Mouse (Mus musculus): Measurements from ENCODE around the gene Tmcc3. TPM values are rescaled to one million over a fixed set of nuclear protein-coding genes. Genes with fewer than 3 reads are reported as not detected.

Gene Tmcc3
- polyA plus RNA-seq, 1 experiment from 2014 or later: 20.8 TPM

GRCm38 (mm10) chr10:94512771-94513170 is 201.0 kb downstream of the Tmcc3 start:
- ATAC-seq (ENCODE audit: low FRiP score, low TSS enrichment): no peak
- TF ChIP-seq CTCF (IDR thresholded peaks at IDR 0.05; ENCODE audit: low read depth): no peak
- no peak for TF ChIP-seq EP300 (optimal IDR thresholded peaks at IDR 0.05)

GRCm38 (mm10) chr10:94514091-94514505 is 202.3 kb downstream of the Tmcc3 start:
- WGBS: 8% methylated on average over 12 of the region's 12 CpGs
- Histone ChIP-seq H3K9me3 (ENCODE audit: control insufficient read depth, low read length) (no peaks in the 10 kb centered on the region), H3K4me2 (replicated peaks; ENCODE audit: low read depth) (peak overlapping the region; percentile 88), H3K27ac (replicated peaks) (peak overlapping the region; percentile 91), H3K4me3 (ENCODE audit: low read depth, low read length) (peak overlapping the region; percentile 85), H3K9ac (ENCODE audit: low read length) (peak overlapping the region; percentile 84; the same call in 1 of the 2 replicates), H3K4me1 (replicated peaks; ENCODE audit: control insufficient read depth, insufficient read depth) (no peaks in the 10 kb centered on the region), H3K27me3 (ENCODE audit: control insufficient read depth, insufficient read depth, low read length) (no peaks in the 10 kb centered on the region), H3K36me3 (ENCODE audit: control insufficient read depth, insufficient read depth, low read length) (no peaks in the 10 kb centered on the region)
- DNase-seq (ENCODE audit: low spot score): peak; percentile 49
- ATAC-seq (ENCODE audit: low FRiP score, low TSS enrichment): peak; percentile 42
- TF ChIP-seq EP300 (optimal IDR thresholded peaks at IDR 0.05) (no peak), CTCF (IDR thresholded peaks at IDR 0.05; ENCODE audit: low read depth) (no peak)

More at GRCm38 (mm10) chr10:94512771-94513170, 201.0 kb downstream of the Tmcc3 start:
- 87% methylated on average over 1 of the region's 1 CpGs for WGBS
- no peak for DNase-seq (ENCODE audit: low spot score)
- no peak overlapping the region for H3K4me3 ChIP-seq (ENCODE audit: low read depth, low read length)
- no peaks in the 10 kb centered on the region for H3K36me3 ChIP-seq (ENCODE audit: control insufficient read depth, insufficient read depth, low read length)
- no peaks in the 10 kb centered on the region for H3K9me3 ChIP-seq (ENCODE audit: control insufficient read depth, low read length)
- no peaks in the 10 kb centered on the region for H3K27me3 ChIP-seq (ENCODE audit: control insufficient read depth, insufficient read depth, low read length)
- H3K4me1 ChIP-seq (replicated peaks; ENCODE audit: control insufficient read depth, insufficient read depth): no peaks in the 10 kb centered on the region
- H3K27ac ChIP-seq (replicated peaks): no peak overlapping the region
- no peak overlapping the region for H3K4me2 ChIP-seq (replicated peaks; ENCODE audit: low read depth)
- no peak overlapping the region for H3K9ac ChIP-seq (ENCODE audit: low read length)

GRCm38 (mm10) chr10:94514506-94515178 is 202.9 kb downstream of the Tmcc3 start:
- ATAC-seq (ENCODE audit: low FRiP score, low TSS enrichment) (peak; percentile 89), DNase-seq (ENCODE audit: low spot score) (peak; percentile 84)
- H3K27ac ChIP-seq (replicated peaks): peak overlapping the region; percentile 91
- TF ChIP-seq EP300 (optimal IDR thresholded peaks at IDR 0.05) (no peak), CTCF (IDR thresholded peaks at IDR 0.05; ENCODE audit: low read depth) (no peak)
- no peaks in the 10 kb centered on the region for H3K27me3 ChIP-seq (ENCODE audit: control insufficient read depth, insufficient read depth, low read length)
- no peaks in the 10 kb centered on the region for H3K9me3 ChIP-seq (ENCODE audit: control insufficient read depth, low read length)
- H3K9ac ChIP-seq (ENCODE audit: low read length): peak overlapping the region; percentile 84
- under 1% methylated on average over 48 of the region's 71 CpGs for WGBS
- H3K4me1 ChIP-seq (replicated peaks; ENCODE audit: control insufficient read depth, insufficient read depth): no peaks in the 10 kb centered on the region
- no peaks in the 10 kb centered on the region for H3K36me3 ChIP-seq (ENCODE audit: control insufficient read depth, insufficient read depth, low read length)
- peak overlapping the region; percentile 85 for H3K4me3 ChIP-seq (ENCODE audit: low read depth, low read length)
- peak overlapping the region; percentile 88 for H3K4me2 ChIP-seq (replicated peaks; ENCODE audit: low read depth)

GRCm38 (mm10) chr10:94515179-94515545 is 203.4 kb downstream of the Tmcc3 start:
- Histone ChIP-seq H3K4me2 (replicated peaks; ENCODE audit: low read depth) (peak overlapping the region; percentile 88), H3K9me3 (ENCODE audit: control insufficient read depth, low read length) (no peaks in the 10 kb centered on the region), H3K27ac (replicated peaks) (peak overlapping the region; percentile 91), H3K4me1 (replicated peaks; ENCODE audit: control insufficient read depth, insufficient read depth) (no peaks in the 10 kb centered on the region), H3K9ac (ENCODE audit: low read length) (peak overlapping the region; percentile 84), H3K4me3 (ENCODE audit: low read depth, low read length) (peak overlapping the region; percentile 85), H3K27me3 (ENCODE audit: control insufficient read depth, insufficient read depth, low read length) (no peaks in the 10 kb centered on the region), H3K36me3 (ENCODE audit: control insufficient read depth, insufficient read depth, low read length) (no peaks in the 10 kb centered on the region)
- DNase-seq (ENCODE audit: low spot score) (peak; percentile 84), ATAC-seq (ENCODE audit: low FRiP score, low TSS enrichment) (peak; percentile 80)
- TF ChIP-seq EP300 (optimal IDR thresholded peaks at IDR 0.05) (no peak), CTCF (IDR thresholded peaks at IDR 0.05; ENCODE audit: low read depth) (peak; percentile 73)
- WGBS: 0% methylated on average over 32 of the region's 34 CpGs

GRCm38 (mm10) chr10:94515583-94515982 is 203.8 kb downstream of the Tmcc3 start:
- DNase-seq (ENCODE audit: low spot score) (no peak), ATAC-seq (ENCODE audit: low FRiP score, low TSS enrichment) (no peak)
- Histone ChIP-seq H3K9me3 (ENCODE audit: control insufficient read depth, low read length) (no peaks in the 10 kb centered on the region), H3K9ac (ENCODE audit: low read length) (peak overlapping the region; percentile 84), H3K4me2 (replicated peaks; ENCODE audit: low read depth) (peak overlapping the region; percentile 88), H3K4me3 (ENCODE audit: low read depth, low read length) (peak overlapping the region; percentile 85), H3K27me3 (ENCODE audit: control insufficient read depth, insufficient read depth, low read length) (no peaks in the 10 kb centered on the region), H3K4me1 (replicated peaks; ENCODE audit: control insufficient read depth, insufficient read depth) (no peaks in the 10 kb centered on the region), H3K36me3 (ENCODE audit: control insufficient read depth, insufficient read depth, low read length) (no peaks in the 10 kb centered on the region), H3K27ac (replicated peaks) (peak overlapping the region; percentile 91)
- TF ChIP-seq EP300 (optimal IDR thresholded peaks at IDR 0.05): no peak
- TF ChIP-seq CTCF (IDR thresholded peaks at IDR 0.05; ENCODE audit: low read depth): no peak
- 11% methylated on average over 10 of the region's 10 CpGs for WGBS

- WGBS: 59% methylated on average over 7 of the region's 7 CpGs
- no peaks in the 10 kb centered on the region for H3K4me1 ChIP-seq (replicated peaks; ENCODE audit: control insufficient read depth, insufficient read depth)
- no peak overlapping the region for H3K4me3 ChIP-seq (ENCODE audit: low read depth, low read length)
- H3K4me2 ChIP-seq (replicated peaks; ENCODE audit: low read depth): no peak overlapping the region; the same call in 1 of the 2 replicates
- H3K27me3 ChIP-seq (ENCODE audit: control insufficient read depth, insufficient read depth, low read length): no peaks in the 10 kb centered on the region
- no peak overlapping the region for H3K9ac ChIP-seq (ENCODE audit: low read length)
- ATAC-seq (ENCODE audit: low FRiP score, low TSS enrichment) (0 out of 2 replicates have a peak, but pooled peaks have one; percentile 18), DNase-seq (ENCODE audit: low spot score) (peak; percentile 50)
- no peaks in the 10 kb centered on the region for H3K9me3 ChIP-seq (ENCODE audit: control insufficient read depth, low read length)
- no peak for TF ChIP-seq CTCF (IDR thresholded peaks at IDR 0.05; ENCODE audit: low read depth)
- no peak for TF ChIP-seq EP300 (optimal IDR thresholded peaks at IDR 0.05)
- no peaks in the 10 kb centered on the region for H3K36me3 ChIP-seq (ENCODE audit: control insufficient read depth, insufficient read depth, low read length)
- H3K27ac ChIP-seq (replicated peaks): peak overlapping the region; percentile 30; the same call in 1 of the 2 replicates
Measured at GRCm38 (mm10) chr10:94519887-94520286, 208.1 kb downstream of the Tmcc3 start.

All from stomach, postnatal 0 days (tissue).